Mouse (Mus musculus): Measurements from ENCODE around the gene Smad3.
A peak's percentile ranks its signal among the peaks of the same experiment; 100 is the strongest.

Smad3 gene

DNA sequence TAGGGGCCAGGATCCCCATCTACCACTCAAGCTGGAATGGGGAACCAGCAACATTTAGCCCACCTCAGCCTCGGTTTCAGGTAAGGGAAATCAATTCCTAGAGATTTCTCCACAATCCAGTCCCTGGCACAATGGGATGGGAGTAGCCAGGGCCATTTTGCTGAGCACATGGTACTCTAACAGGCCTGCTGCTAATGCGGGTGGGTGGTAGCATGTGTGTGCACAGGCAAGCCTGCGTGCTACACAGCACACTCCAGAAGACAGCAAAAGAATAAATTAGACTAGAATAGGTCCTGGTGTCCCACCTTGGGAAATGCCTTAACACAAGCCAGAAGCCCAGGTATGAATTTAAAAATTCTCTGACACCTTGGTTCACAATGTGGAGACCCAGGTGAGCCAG, 10.8 kb downstream of the Smad3 start:
- DNase-seq (ENCODE audit: low spot score in 2 of 2): no peak

DNA sequence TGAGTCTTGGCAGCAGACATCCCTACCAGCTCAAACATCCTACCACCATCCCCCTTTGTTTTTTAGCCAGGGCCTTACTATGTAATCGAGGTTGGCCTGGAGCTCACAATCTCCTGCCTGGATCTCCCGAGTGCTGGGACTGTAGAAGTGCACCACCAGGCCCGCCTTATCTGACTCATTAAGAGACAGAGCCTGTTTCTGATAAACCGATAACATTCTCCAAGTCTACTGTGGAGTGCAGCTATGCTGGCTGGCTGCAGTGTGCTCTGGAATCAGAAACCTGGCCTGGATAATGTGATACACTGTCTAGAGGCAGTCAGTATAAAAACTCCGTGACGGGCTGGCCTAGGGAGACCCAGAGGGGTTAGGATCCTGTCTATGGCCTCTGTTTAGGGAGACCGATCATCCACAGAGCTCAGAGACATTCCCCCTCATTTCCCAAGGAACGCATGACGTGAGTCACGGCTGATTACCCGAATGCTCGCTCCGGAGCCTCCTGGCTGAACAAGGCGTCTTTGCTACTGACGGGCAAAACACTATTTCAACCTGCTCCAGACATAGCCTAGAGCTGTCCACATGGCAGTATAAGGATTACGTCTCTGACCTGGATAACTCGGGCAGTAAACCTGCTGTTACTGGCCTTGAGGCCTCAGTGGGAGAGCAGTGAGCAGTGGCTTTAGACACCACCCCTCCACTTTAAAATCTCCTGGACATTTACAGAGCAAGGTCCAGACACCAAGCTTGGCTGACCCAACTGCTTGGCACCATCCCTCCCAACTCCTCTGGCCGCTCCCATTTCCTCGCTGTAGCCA, 11.8 kb downstream of the Smad3 start:
- DNase-seq (ENCODE audit: low spot score in 2 of 2): no peak

DNA sequence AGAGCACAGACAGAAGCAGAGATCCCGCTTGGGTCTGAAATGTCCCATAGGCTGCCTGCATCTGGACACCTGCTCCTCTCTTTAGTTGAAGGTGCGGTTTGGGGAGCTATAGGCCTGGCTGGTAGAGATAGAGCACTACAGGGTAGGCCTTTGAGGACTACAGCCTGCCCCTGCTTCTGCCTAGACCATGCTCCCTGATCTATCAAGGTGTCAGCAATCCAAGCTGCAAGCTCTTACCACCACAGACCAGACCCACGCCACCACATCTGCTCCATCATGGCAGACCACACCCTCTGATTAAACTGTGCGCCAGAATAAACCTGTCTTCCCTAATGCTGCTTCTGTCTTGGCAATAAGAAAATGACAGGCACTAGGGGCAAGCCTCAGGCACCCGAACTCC, 13.2 kb downstream of the Smad3 start:
- DNase-seq (ENCODE audit: low spot score in 2 of 2): no peak

DNA sequence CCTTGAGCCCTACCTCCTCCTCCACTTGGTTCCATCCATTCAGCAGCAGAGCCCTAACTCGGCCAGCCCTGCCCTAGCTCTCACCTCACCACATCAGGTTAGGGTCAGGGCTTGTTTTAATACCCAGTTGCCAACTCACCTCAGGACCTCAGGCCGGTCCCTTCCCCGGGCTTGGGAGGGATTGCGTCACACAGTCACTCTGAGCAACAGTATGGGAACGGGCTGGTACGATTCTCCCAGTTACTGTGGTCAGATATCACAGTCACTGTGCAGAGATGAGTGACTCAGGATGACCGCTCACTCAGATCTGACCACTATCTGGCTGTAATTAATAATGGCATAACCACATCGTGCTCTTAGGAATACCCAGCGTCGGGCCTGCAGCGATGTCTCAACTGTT, 14.0 kb downstream of the Smad3 start:
- DNase-seq (ENCODE audit: low spot score in 2 of 2): no peak

DNA sequence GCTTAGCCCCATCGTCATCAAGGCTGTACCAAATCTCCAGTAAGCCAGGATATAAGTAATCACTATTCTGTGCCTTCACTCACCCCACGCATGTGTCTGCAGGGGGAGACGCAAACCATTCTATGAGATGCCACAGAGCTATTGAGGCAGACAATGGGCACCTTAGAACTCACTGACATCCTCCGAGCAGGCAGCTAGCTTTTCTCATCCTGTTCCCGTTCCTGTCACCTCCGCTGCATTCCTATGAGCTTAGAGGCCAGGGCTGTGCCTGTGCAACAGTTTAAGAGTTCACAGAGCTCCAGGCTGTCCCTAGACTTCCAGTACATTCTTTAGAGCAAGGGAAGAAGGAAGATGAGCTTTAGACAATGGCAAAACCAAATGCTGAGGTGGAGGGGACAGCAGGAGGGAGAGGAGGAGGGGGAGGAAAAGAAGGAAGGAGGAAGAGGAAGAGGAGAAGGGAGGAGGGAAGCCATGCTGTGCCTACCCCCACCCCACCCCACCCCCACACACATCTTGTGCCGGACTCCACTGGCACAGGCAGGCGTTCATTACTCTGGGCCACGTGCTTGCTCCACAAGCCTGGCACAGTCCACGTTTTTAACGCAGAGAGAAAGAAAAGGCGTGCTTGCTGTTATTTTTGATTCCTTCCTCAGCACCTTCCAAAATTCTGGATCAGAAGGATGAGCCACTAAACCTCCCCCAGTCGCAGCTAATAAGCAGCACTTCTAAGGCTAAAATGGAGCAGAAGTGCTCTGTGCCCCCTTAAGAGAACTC, 14.7 kb downstream of the Smad3 start:
- no peak for DNase-seq (ENCODE audit: low spot score in 2 of 2)

DNA sequence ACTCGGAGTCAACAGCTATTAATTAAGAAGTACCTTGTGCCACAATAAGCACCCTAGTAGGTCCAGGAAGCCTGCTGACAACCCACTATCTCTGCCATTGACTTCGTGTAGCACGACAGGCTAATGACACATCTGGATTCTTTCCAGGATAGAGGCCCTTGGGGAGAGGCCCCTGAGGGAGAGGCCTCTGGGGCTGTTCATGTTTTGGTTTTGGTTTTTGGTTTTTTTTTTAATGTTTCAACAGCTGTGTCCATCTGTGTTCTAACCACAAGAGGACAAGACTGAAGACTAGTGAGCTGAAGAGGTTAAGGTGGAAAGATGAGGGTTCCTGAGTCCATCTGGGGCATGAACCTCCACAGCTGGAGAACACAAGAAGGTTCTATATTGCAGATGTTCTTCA, 15.5 kb downstream of the Smad3 start:
- peak in 1 of 2 experiments; percentile 17 for DNase-seq (ENCODE audit: low spot score in 2 of 2)

DNA sequence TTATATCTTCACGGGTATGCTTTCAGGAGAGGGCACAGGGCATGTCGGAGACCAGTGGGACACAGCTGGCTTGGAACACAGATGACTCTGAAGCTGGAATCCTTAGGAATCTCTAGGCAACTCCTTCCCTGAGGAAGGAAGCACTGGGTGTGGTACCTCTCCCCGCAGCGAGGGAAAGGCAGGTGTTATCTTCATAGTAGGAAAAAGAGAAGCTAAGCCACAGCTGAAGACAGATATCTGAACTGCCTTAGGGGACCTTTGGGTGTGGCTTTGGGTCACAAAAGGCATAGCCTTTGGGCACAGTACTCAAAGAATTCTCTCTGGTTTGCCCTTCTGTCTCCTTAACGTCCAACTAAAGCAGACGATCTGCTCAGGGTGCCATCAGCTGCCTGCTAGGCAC, 16.0 kb downstream of the Smad3 start:
- peak in 1 of 2 experiments; percentile 15 for DNase-seq (ENCODE audit: low spot score in 2 of 2)

DNA sequence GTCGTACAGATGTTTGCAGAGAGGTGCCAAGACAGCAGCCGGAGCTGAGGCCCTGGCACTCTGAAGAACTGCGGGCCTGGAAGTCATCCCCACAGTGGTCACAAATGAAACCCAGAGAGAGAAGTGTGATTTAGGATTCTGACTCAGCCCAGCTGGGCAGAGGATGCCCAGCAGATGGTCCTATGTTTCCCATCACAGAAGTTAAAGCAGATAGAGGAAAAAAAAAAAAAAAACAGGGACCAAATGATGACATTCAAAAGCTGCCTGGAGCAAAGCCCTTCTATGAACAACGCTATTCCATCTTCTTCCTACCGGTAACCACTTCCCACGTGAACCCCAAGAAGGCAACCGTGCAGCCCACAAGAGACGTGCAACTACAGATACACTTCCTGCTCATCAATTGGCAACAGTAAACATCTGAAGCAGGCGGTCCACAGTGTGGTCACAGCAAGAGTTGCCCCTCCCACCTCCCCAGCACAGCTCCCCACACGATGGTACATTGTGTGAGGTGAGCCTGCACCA, 17.4 kb downstream of the Smad3 start:
- DNase-seq (ENCODE audit: low spot score in 2 of 2): no peak

DNA sequence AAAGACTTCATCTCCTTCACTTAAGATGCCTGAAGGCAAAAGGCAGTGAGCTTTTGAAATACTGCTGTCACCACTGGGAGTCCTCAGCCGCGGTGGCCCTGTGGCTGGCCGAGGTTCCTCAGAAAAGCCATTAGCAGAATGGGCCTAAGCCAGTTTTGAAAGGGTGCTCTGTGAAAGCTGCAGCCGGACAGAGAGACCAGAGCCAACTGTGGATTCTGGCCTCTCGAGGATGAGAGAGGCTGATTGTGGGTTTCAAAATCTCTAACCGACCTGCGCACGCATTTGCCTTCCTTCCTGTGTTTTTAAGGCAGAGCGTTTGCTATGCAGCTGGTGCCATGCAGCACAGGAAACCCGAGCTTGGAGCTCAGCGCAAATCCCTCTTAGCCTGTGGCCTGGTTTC, 19.0 kb downstream of the Smad3 start:
- DNase-seq (ENCODE audit: low spot score in 2 of 2): no peak

DNA sequence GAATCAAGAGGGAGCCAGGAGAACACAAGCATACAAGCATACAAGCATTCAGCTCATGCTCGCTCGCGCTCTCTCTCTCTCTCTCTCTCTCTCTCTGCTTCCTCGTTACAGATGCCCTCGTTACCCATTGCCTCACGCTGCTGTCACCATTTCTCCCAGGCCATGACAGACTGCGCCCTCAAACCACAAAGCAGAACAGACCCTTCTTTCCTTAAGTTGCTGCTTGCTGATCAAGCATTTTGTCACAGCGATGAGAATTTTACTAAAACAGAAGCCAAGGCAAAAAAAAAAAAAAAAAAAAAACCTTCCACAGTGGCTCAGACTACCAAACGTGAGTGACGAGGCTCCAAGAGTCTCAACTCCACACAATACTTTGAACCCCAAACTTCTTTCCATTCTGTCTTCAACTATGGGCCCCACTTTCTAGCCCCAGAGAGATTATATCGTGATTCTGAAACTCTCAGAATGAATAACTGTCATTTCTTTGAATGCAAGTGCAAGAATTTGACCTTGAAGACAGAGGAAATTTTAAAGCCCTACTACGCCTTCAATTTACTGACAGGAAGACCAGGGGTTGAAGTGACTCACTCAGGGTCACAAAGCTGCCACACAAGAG, 19.6 kb downstream of the Smad3 start:
- no peak for DNase-seq (ENCODE audit: low spot score in 2 of 2)

DNA sequence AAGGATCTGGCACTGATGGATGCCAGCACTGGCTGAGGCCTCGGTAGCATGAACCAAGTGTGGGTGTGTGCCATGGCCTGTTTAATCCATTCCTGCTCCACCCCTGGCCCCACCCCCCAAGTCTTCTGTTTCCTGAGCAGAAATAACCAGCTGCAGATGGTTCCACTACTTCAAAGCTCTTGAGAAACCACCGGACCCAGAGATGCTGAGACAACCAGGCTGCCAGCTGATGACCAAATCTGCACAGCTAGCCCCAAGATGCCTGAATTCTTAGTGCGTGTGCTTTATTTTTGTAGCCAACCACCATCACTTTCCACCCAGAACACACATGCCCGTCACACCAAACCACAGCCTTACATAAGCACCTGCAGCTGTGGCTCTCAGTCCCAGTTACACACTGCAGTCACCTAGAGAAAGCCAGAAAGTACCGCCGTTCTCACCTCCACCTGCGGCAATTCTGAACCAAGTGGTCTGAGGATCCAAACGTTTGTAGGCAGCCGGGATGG, 20.3 kb downstream of the Smad3 start:
- peak; percentile 64 to 73 for DNase-seq (ENCODE audit: low spot score in 2 of 2)

DNA sequence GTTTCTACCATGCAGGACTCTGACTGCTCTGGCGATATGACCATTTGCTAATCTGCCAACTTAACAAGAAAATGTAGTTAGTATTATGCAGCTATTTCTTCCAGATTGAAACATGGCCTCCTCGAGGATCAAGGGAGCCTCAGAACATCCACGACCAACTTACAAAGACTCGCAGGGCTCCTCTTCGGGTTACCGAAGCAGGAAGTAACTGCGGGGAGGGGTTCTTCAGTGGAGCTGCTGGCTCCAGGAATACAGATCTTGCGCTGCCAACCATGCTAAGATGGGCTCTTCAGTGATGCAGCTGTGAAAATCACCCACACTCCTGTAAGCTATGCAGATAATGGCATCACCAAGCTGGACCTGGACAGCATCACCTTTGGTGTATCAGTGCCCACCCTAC, 23.5 kb downstream of the Smad3 start:
- DNase-seq (ENCODE audit: low spot score in 2 of 2): no peak

DNA sequence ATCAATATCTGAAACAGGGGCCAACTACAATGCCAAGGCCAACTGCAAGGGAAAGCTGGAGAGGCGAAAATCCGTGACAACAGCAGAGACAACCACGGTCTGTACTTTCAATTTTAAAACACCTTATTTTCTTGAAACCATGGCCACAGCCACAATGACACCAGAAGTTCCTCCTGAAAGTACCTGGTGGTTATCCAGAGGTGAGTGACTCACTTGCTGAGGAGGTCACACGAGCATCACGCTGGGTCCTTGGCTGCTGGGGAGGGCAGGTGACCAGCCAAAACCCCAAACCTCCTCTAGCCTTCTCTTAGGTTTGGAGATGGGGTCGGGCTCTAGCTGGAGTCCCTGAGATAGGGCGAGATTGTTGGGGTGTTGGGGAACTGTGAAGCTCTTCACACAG, 25.1 kb downstream of the Smad3 start:
- no peak for DNase-seq (ENCODE audit: low spot score in 2 of 2)

DNA sequence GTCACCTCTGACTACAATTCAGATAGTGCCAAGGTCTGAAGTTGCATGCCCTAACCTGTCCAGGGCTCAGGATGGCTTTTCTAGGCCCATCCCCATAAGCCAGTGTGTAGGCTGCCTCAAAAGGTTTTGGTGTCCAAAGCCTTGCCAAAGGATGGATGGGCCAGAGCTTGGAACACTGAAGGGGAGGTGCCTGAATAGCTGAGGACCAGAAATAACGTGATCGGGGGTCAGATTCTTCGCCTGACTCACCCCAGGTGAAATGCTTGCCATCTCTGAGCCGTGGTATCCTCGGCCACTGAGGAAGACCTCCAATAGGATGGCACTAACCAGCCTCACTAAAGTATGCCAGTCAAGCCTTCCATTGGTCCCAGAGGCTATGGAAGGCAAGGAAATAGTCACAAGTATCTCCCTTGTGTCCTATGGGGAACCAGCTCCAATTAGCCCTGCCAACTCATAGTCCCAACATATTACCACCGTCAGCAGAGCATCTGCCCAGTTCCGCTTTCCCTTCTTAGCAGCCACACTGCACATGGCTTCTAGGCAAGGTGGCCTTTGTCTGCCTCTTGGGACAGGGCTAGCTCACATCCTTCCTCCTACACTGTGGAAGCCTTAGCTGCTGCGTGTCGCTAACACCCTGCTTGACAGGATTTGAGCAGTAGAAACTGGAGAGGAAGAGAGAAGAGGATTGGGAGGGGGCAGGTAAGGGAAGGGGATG, 26.5 kb downstream of the Smad3 start:
- DNase-seq (ENCODE audit: low spot score in 2 of 2): peak in 1 of 2 experiments; percentile 46

DNA sequence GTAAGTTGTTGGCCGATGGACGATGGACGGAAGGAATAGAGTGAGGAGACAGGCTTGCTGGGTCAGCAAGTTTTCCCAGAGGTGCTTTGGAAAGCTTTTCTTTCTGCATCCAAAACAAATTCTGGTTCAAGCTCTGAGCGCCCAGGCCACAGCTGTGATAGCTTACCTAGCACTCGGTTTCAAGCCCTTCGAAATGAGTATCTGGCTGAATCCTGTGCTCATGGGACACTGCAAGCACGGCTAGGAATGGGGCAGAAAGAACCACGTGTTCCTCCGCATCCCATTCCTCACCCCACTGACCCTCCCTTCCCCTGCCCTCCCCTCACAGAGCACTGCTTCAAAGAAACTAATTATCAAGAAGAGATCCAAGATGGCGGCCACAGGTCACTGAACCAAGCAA, 28.8 kb downstream of the Smad3 start:
- no peak for DNase-seq (ENCODE audit: low spot score in 2 of 2)

DNA sequence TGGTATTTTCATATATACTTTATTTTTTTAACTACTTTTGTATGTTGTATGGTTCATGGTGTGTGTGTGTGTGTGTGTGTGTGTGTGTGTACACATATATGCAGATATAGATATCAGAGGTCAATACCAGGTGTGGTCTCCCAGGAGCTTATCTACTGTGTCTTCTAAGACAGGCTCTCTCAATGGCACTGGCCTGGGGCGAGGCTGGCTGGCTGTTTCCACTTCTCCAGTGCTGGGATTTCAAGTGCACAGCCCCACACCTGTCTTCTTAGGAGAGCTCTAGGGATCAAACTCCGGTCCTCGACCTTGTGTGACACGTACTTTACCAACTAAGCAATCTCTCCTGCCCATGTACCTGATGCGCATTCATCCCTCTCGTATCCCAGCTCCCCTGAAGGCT, 30.7 kb downstream of the Smad3 start:
- no peak for DNase-seq (ENCODE audit: low spot score in 2 of 2)

DNA sequence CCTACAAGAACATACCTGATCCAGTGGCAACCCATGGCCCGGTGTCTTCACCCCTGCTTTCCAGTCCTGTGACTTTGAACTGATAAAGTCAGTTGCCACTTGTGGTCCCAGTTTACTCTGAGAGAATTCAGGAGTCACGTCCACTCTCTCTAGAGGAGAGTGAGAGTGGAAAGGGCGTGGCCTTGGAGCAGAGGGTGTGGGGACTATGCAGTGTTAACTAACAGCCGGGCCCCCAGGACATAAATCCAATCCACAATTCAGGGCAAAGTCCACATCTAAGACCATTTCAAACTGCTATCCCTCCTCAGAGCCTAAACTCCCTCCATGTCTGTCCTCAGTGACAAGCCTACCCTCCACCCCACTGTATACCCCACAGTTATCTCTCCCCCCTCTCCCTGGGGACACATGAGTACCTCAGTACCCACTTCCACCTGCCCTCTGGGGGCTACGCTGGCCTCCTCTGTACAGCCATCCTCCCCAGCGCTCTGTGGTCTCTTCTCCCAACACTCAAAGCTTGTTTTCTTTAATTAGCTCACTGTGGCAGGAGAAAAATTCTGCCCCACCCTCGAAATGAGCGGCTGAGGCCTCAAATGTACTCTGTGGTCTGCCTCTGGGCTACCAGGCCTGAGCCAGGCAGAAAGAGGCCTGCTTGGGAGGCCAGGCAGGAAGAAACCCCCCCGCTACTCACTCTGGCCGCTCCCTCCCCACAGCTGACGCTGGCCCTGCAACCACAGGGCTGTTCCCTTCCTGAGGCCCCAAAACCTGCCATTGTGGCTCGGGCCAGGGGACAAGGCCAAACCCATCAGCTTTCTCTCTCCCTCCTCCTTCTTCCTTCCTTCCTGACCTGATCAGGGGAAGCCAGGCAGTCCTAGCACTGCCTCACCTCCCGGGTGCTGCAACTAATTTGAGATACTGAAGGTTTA, 31.4 kb downstream of the Smad3 start:
- peak; percentile 52 to 78 for DNase-seq (ENCODE audit: low spot score in 2 of 2)

DNA sequence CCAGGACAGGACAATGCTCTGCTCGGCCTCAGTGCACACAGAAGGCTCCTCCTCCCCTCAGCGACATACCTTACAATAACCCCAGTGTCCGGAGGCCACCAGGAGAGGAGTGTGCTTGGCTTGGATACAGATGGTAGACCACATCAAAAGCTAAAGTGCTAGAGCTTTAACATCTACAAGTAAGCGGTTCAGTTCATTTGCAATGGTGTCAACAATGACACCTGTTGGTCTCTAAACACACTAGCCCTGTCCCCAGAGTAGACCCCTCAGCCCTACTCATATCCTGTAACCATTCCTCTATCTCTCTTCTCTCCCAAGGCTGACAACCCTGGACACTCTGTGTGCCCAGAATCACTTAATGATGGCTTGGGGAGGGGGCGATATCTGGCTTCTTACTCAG, 33.0 kb downstream of the Smad3 start:
- no peak for DNase-seq (ENCODE audit: low spot score in 2 of 2)

DNA sequence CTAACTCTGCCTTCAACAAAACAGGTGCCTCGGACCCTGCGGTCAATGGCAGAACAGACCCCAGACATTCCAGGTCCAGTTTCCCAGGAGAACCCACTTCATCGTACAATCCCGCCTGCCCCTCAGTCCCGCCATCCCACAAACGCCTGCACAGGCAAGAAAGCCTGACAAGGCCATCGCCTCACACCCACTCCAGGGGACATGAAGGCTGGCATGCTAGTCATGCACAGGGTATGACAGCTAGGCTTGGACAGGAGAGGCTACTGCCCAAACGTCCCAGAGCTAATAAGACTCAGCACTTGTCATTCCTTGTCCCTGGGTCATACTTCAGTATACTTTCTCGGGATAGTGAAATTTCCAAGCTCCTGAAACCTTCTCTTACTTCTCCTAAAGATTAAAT, 34.9 kb downstream of the Smad3 start:
- DNase-seq (ENCODE audit: low spot score in 2 of 2): no peak

DNA sequence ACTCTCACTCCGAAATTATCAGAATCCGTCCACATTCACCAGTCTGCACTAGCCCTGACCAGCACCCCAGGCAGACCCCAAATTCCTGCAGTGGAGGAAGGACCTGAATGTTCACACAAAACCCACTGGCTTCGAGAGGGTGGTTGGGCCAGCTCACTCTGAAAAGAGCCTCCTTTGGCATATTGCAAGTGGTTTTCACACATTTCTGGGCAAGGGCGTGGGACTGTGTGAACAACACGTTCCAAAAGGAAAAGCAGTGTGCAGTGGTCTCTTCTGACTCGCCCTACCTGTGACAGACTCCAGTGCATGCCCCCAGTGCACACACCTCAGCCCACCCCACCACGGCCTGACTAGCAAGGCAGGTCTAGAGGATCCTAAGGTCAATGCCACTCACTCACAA, 35.4 kb downstream of the Smad3 start:
- DNase-seq (ENCODE audit: low spot score in 2 of 2): no peak
